Mouse (Mus musculus): ENCODE results near the gene Zfhx3. TPM values are rescaled to one million over a fixed set of nuclear protein-coding genes. Genes with fewer than 3 reads are reported as not detected.

Gene Zfhx3
- polyA plus RNA-seq, 2 experiments = 14.4 to 26.1 TPM

DNA sequence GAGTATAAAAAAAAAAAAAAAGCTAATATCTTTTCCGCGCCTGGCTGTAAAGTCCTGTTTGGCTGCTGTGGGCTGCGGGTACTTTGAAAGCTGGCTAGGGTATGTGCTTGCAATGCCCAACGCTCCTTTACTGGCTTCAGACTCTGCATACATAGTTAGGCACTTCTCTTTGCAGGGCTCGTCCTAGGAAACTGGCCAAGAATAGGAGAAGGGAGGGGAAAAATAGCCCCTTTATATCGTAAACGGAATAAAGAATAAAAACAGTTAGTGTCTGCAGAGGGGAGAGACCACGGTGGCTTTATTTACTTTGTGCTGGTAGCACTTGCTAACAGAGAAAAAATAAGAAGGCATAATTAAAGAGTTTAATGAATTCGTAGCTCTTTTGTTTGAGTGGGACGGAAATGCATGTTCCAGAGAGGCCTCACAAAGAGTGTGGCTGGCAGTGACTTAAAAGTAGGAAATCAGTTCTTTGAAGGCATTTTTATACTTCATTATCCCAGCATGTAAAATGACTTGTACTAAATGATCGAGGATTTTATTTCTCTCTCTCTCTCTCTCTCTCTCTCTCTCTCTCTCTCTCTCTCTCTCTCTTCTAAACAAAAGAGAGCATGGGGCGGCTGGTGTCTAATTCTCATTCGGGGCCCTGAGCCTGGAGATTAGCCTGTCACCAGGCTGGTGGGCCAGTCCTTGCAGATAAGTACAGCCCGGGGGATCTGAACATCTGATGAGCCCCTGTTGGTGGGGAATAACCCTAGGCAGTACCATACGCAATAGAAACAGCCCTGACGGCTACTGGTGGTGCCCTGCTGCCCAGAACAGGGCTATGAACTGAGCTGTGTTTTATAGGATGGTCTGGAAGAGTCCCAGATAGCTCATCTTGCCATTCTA is 159.8 kb downstream of the Zfhx3 start:
- no peak for TF ChIP-seq POLR2A (IDR thresholded peaks at IDR 0.05; ENCODE audit: borderline replicate concordance, extremely low read depth, insufficient read depth, insufficient read length)
- DNase-seq (ENCODE audit: low spot score) (peak; percentile 68), ATAC-seq (ENCODE audit: low FRiP score, low read depth) (peak; percentile 70)
- 28% methylated on average over 16 of the region's 16 CpGs for WGBS
- Histone ChIP-seq H3K4me1 (ENCODE audit: control insufficient read depth, insufficient read depth, low read length) (peaks cover 15% of the 10 kb centered on the region; the same call in 1 of the 2 replicates), H3K27ac (replicated peaks; ENCODE audit: low read depth, low read length) (peak overlapping the region; percentile 9; the same call in 1 of the 2 replicates), H3K4me2 (replicated peaks; ENCODE audit: low read depth, low read length, severe bottlenecking) (peak overlapping the region; percentile 18), H3K9me3 (ENCODE audit: control insufficient read depth, low read length) (no peaks in the 10 kb centered on the region), H3K27me3 (ENCODE audit: control insufficient read depth, insufficient read depth, low read length) (no peaks in the 10 kb centered on the region), H3K36me3 (ENCODE audit: control insufficient read depth, insufficient read depth, low read length) (no peaks in the 10 kb centered on the region), H3K9ac (ENCODE audit: low read depth, low read length, severe bottlenecking) (no peak overlapping the region), H3K4me3 (replicated peaks; ENCODE audit: low read length) (no peak overlapping the region)

DNA sequence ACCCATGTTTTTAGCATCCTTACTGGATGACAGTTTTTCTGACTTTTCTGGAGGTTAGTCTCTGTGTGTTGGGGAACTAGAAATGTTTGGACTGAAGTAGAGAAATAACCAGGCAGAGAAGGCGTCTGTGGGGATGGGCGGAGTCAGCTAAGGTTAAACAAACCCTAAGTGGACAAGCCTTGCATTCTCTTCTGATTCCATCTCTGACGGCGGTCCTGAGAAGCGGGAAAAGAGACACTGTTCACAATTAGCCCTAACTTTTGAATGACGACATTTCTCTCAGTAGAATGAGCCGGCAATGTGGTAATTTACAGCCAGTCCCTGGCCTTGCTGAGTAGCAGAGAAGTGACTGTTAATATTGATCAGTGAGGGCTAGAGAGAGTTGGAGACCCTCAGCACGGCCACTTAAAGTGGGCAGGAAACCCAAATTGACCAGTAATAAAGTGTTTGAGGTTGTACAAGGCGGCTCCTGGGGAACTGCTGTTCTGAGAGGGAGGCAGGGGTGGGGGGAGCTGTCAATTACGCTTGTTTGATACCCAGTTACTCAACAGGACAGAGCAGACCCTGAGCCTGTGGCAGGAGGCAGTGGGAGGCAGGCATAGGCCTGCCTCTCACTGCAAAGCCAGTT is 162.1 kb downstream of the Zfhx3 start:
- no peaks in the 10 kb centered on the region for H3K36me3 ChIP-seq (ENCODE audit: control insufficient read depth, insufficient read depth, low read length)
- H3K9me3 ChIP-seq (ENCODE audit: control insufficient read depth, low read length) = no peaks in the 10 kb centered on the region
- H3K27ac ChIP-seq (replicated peaks; ENCODE audit: low read depth, low read length) = no peak overlapping the region
- DNase-seq (ENCODE audit: low spot score) (no peak), ATAC-seq (ENCODE audit: low FRiP score, low read depth) (no peak)
- no peaks in the 10 kb centered on the region for H3K27me3 ChIP-seq (ENCODE audit: control insufficient read depth, insufficient read depth, low read length)
- WGBS = 21% methylated on average over 10 of the region's 10 CpGs
- no peak overlapping the region for H3K9ac ChIP-seq (ENCODE audit: low read depth, low read length, severe bottlenecking)
- H3K4me2 ChIP-seq (replicated peaks; ENCODE audit: low read depth, low read length, severe bottlenecking) = no peak overlapping the region
- peaks cover 12% of the 10 kb centered on the region; the same call in 1 of the 2 replicates for H3K4me1 ChIP-seq (ENCODE audit: control insufficient read depth, insufficient read depth, low read length)
- no peak overlapping the region for H3K4me3 ChIP-seq (replicated peaks; ENCODE audit: low read length)
- no peak for TF ChIP-seq POLR2A (IDR thresholded peaks at IDR 0.05; ENCODE audit: borderline replicate concordance, extremely low read depth, insufficient read depth, insufficient read length)

DNA sequence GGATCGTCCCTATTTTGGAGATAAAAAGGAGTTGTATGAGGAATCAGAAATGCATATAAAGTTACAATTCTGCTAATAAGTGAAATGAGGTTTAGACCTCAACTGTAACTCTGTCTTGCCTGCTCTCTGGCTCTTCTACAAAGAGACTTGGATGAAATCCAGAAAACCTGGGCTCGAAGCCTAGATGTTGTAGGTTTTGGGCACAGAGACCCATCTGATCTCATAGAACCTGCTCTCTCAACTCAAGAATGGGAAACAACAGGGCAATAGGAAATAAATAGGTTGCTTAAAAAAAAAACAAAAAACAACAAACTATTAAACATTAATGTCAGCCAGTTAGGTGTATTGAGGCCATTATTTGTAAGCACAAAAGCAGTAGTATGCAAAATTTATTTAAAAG is 182.6 kb downstream of the Zfhx3 start:
- Histone ChIP-seq H3K27ac (replicated peaks; ENCODE audit: low read depth, low read length) (no peak overlapping the region), H3K36me3 (ENCODE audit: control insufficient read depth, insufficient read depth, low read length) (no peaks in the 10 kb centered on the region), H3K9me3 (ENCODE audit: control insufficient read depth, low read length) (no peaks in the 10 kb centered on the region), H3K4me2 (replicated peaks; ENCODE audit: low read depth, low read length, severe bottlenecking) (no peak overlapping the region), H3K4me3 (replicated peaks; ENCODE audit: low read length) (no peak overlapping the region), H3K9ac (ENCODE audit: low read depth, low read length, severe bottlenecking) (no peak overlapping the region), H3K27me3 (ENCODE audit: control insufficient read depth, insufficient read depth, low read length) (no peaks in the 10 kb centered on the region), H3K4me1 (ENCODE audit: control insufficient read depth, insufficient read depth, low read length) (peaks cover 6% of the 10 kb centered on the region; the same call in 1 of the 2 replicates)
- ATAC-seq (ENCODE audit: low FRiP score, low read depth) = no peak
- WGBS = 38% methylated on average over 2 of the region's 2 CpGs
- peak; percentile 64 for DNase-seq (ENCODE audit: low spot score)
- no peak for TF ChIP-seq POLR2A (IDR thresholded peaks at IDR 0.05; ENCODE audit: borderline replicate concordance, extremely low read depth, insufficient read depth, insufficient read length)

DNA sequence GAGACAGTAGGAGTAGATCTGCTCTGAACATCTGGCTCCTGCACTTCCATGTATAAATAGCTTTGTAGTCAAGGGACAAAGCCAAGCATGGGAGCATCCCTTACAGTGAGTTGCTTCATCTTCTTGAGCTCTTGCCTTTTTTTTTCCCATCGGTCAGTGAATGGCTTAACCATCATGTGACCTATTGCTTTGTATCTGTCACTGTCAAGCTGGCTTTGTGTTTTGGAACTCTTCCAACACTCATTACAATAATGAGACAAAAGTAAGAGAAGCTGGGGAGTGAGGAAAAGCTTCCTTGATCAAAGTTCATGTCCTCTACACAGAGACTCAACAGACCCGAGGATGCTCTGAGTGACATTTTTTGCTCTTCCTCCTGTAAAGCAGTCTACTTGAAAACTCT is 183.0 kb downstream of the Zfhx3 start:
- no peak for DNase-seq (ENCODE audit: low spot score)
- 86% methylated on average over 2 of the region's 2 CpGs for WGBS
- H3K4me1 ChIP-seq (ENCODE audit: control insufficient read depth, insufficient read depth, low read length) = peaks cover 6% of the 10 kb centered on the region; the same call in 1 of the 2 replicates

DNA sequence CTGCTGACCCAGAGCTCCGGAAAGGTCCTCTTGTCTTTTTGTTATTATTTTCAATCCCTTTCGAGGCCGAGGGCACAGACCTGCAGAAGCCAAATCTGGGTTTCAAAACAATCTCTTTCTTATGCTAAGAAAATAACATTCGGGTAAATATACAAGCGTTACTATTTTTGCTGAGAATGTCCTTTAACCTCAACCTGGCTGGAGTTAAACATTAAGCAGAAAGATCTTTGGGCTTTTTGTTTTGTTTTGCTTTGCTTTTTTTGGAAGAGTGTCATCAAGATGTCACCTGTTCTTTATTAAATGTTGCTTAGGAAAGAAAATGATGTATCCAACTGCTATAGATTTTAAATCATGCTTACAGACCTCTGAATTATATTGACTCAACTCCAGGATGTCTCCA is 204.1 kb downstream of the Zfhx3 start:
- ATAC-seq (ENCODE audit: low FRiP score, low read depth) (no peak), DNase-seq (ENCODE audit: low spot score) (no peak)
- Histone ChIP-seq H3K9me3 (ENCODE audit: control insufficient read depth, low read length) (no peaks in the 10 kb centered on the region), H3K36me3 (ENCODE audit: control insufficient read depth, insufficient read depth, low read length) (no peaks in the 10 kb centered on the region), H3K4me1 (ENCODE audit: control insufficient read depth, insufficient read depth, low read length) (no peaks in the 10 kb centered on the region), H3K9ac (ENCODE audit: low read depth, low read length, severe bottlenecking) (no peak overlapping the region), H3K27me3 (ENCODE audit: control insufficient read depth, insufficient read depth, low read length) (no peaks in the 10 kb centered on the region), H3K4me3 (replicated peaks; ENCODE audit: low read length) (no peak overlapping the region), H3K4me2 (replicated peaks; ENCODE audit: low read depth, low read length, severe bottlenecking) (no peak overlapping the region), H3K27ac (replicated peaks; ENCODE audit: low read depth, low read length) (no peak overlapping the region)
- 84% methylated on average over 5 of the region's 5 CpGs for WGBS
- no peak for TF ChIP-seq POLR2A (IDR thresholded peaks at IDR 0.05; ENCODE audit: borderline replicate concordance, extremely low read depth, insufficient read depth, insufficient read length)

More for the DNA sequence above, 183.0 kb downstream of the Zfhx3 start:
- no peaks in the 10 kb centered on the region for H3K36me3 ChIP-seq (ENCODE audit: control insufficient read depth, insufficient read depth, low read length)
- no peaks in the 10 kb centered on the region for H3K27me3 ChIP-seq (ENCODE audit: control insufficient read depth, insufficient read depth, low read length)
- no peak overlapping the region for H3K4me2 ChIP-seq (replicated peaks; ENCODE audit: low read depth, low read length, severe bottlenecking)
- H3K9me3 ChIP-seq (ENCODE audit: control insufficient read depth, low read length) = no peaks in the 10 kb centered on the region
- no peak for ATAC-seq (ENCODE audit: low FRiP score, low read depth)
- H3K4me3 ChIP-seq (replicated peaks; ENCODE audit: low read length) = no peak overlapping the region
- H3K9ac ChIP-seq (ENCODE audit: low read depth, low read length, severe bottlenecking) = no peak overlapping the region
- no peak overlapping the region for H3K27ac ChIP-seq (replicated peaks; ENCODE audit: low read depth, low read length)
- TF ChIP-seq POLR2A (IDR thresholded peaks at IDR 0.05; ENCODE audit: borderline replicate concordance, extremely low read depth, insufficient read depth, insufficient read length) = no peak
